Mouse (Mus musculus): ENCODE measurements around the gene Igdcc4.

GRCm38 (mm10) chr9:65131717-65132116 lies 30.4 kb downstream of the Igdcc4 start:
- no peak for TF ChIP-seq CTCF (IDR thresholded peaks at IDR 0.05; ENCODE audit: borderline replicate concordance, insufficient read depth, low read length)
- TF ChIP-seq POLR2A (IDR thresholded peaks at IDR 0.05; ENCODE audit: low read depth, low read length), result no peak
